In the genomic region with DNA sequence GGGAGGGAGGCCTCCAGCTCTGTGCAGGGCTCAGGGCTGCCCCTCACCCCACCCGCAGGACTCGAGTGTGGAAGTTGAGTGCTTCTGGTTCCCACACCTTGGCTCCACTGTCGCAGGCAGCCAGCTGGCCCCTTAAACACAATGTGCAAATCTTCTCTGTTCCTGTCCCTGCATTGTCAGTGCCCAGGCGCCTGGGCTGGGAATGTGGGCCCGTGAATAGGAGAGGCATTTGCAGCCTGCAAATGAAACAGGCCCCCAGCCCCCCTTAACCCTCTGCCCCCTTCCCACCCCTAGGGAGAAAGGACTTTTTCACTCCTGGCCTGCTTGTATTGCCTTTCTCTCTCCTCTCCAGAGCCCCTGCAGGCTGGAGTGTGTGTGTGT, we compare ENCODE assay signal across 10 mouse cellular contexts. TPM values are rescaled to one million over a fixed set of nuclear protein-coding genes. Genes with fewer than 3 reads are reported as not detected.
A peak's percentile ranks its signal among the peaks of the same experiment; 100 is the strongest.
DNase-seq lines count a peak whose midpoint lies in the region; ATAC-seq lines count a peak whose summit lies in the region.
"Had no signal": no experiment of that assay in that cellular context is flagged by ENCODE, and none has a peak within 500 bp of the region (broad histone marks: within the 10 kb centered on the region; RNA-seq: fewer than 3 reads in every experiment).

No protein-coding gene starts in this region.

- H3K9ac ChIP-seq in lung, embryonic 15.5 days, result no peak overlapping the region
- H3K9ac ChIP-seq in hindbrain, embryonic 16.5 days (ENCODE audit: low read depth, low read length), result peak overlapping the region; percentile 3; the same call in 1 of the 2 replicates
- no peak overlapping the region for H3K9ac ChIP-seq in limb, embryonic 13.5 days

- H3K27ac ChIP-seq in lung, embryonic 15.5 days, result peak overlapping the region; percentile 26; the same call in 1 of the 2 replicates
- peak overlapping the region; percentile 74 for H3K27ac ChIP-seq in hindbrain, embryonic 16.5 days (ENCODE audit: low read depth, low read length)
- peak overlapping the region; percentile 28; the same call in 1 of the 2 replicates for H3K27ac ChIP-seq in limb, embryonic 13.5 days

- intact Hi-C loops in left cerebral cortex, postnatal 14 days (cut with DNase I), result no loop called here

- no peaks in the 10 kb centered on the region for H3K36me3 ChIP-seq in lung, embryonic 15.5 days
- no peaks in the 10 kb centered on the region for H3K36me3 ChIP-seq in hindbrain, embryonic 16.5 days (ENCODE audit: control insufficient read depth, insufficient read depth, low read length)
- H3K36me3 ChIP-seq in limb, embryonic 13.5 days, result no peaks in the 10 kb centered on the region

- DNase-seq in lung, postnatal 36 days, result no peak
- no peak for DNase-seq in frontal cortex, adult 2 months (ENCODE audit: extremely low spot score in 1 of 2, low spot score in 1 of 2)
- DNase-seq in urinary bladder, adult 2 months (ENCODE audit: low spot score), result no peak
- DNase-seq in left cerebral cortex, postnatal 14 days (ENCODE audit: low spot score in 2 of 2), result no peak
- no peak for DNase-seq in heart, postnatal 4 days
- DNase-seq: adrenal gland, postnatal 25 days had no signal

- peaks cover 27% of the 10 kb centered on the region for H3K4me1 ChIP-seq in lung, embryonic 15.5 days
- peaks cover 21% of the 10 kb centered on the region for H3K4me1 ChIP-seq in hindbrain, embryonic 16.5 days (ENCODE audit: control insufficient read depth, insufficient read depth, low read depth, low read length)
- peaks cover 28% of the 10 kb centered on the region for H3K4me1 ChIP-seq in limb, embryonic 13.5 days

- no peak for ATAC-seq in lung, embryonic 15.5 days (ENCODE audit: borderline replicate concordance, extremely low read depth, low FRiP score, low TSS enrichment)
- peak; percentile 84 for ATAC-seq in hindbrain, embryonic 16.5 days
- no peak for ATAC-seq in limb, embryonic 13.5 days (ENCODE audit: low FRiP score, low read depth)

- 22% methylated on average over 5 of the region's 5 CpGs for WGBS in lung, embryonic 15.5 days
- 7% methylated on average over 5 of the region's 5 CpGs for WGBS in hindbrain, embryonic 16.5 days
- 2% methylated on average over 5 of the region's 5 CpGs for WGBS in limb, embryonic 13.5 days

- no peaks in the 10 kb centered on the region for H3K9me3 ChIP-seq in lung, embryonic 15.5 days
- H3K9me3 ChIP-seq in hindbrain, embryonic 16.5 days (ENCODE audit: control insufficient read depth, low read length), result no peaks in the 10 kb centered on the region
- no peaks in the 10 kb centered on the region for H3K9me3 ChIP-seq in limb, embryonic 13.5 days

- no peaks in the 10 kb centered on the region for H3K27me3 ChIP-seq in lung, embryonic 15.5 days
- H3K27me3 ChIP-seq in hindbrain, embryonic 16.5 days (replicated peaks; ENCODE audit: control insufficient read depth, insufficient read depth, low read length), result no peaks in the 10 kb centered on the region
- peaks cover 40% of the 10 kb centered on the region for H3K27me3 ChIP-seq in limb, embryonic 13.5 days

- no peak overlapping the region for H3K4me3 ChIP-seq in lung, embryonic 15.5 days
- H3K4me3 ChIP-seq in hindbrain, embryonic 16.5 days (ENCODE audit: low read length), result no peak overlapping the region
- H3K4me3 ChIP-seq in limb, embryonic 13.5 days, result no peak overlapping the region

- H3K4me2 ChIP-seq in lung, embryonic 15.5 days, result no peak overlapping the region
- H3K4me2 ChIP-seq in hindbrain, embryonic 16.5 days (ENCODE audit: low read length), result no peak overlapping the region
- H3K4me2 ChIP-seq in limb, embryonic 13.5 days (replicated peaks), result no peak overlapping the region

RNA-seq across cellular contexts. Expression of a gene that starts 12.3 kb away (rescaled TPM):
- 1.8 and 2.0 TPM in 2 replicates for polyA plus RNA-seq in lung, embryonic 15.5 days (2015; fragmentation: Nextera tagmentation; extraction: Ambion mirVana)
- polyA plus RNA-seq in hindbrain, embryonic 16.5 days (2015; fragmentation: Nextera tagmentation; extraction: Ambion mirVana), result 4.4 and 9.0 TPM in 2 replicates
- 1.2 and 2.1 TPM in 2 replicates for polyA plus RNA-seq in limb, embryonic 13.5 days (2015; fragmentation: Nextera tagmentation; extraction: Ambion mirVana)
- polyA plus RNA-seq in frontal cortex, adult 2 months (2012; rRNA removed), result 2.6 and 3.1 TPM in 2 replicates
- polyA plus RNA-seq in urinary bladder, adult 2 months (2012; rRNA removed), result 2.3 and 2.7 TPM in 2 replicates
- 1 to 10 TPM; 2.8 to 3.8 TPM for total RNA-seq in left cerebral cortex, postnatal 14 days (2021)
- total RNA-seq in heart, postnatal 4 days (2021), result under 1 TPM; 0.43 to 0.52 TPM
- total RNA-seq: liver, adult 2 months had no signal
- polyA plus RNA-seq: liver, adult 2 months had no signal

RNA-seq across cellular contexts. Expression of a gene that starts 41.8 kb away (rescaled TPM):
- polyA plus RNA-seq in lung, embryonic 15.5 days (2015; fragmentation: Nextera tagmentation; extraction: Ambion mirVana), result 5.4 and 5.6 TPM in 2 replicates
- polyA plus RNA-seq in hindbrain, embryonic 16.5 days (2015; fragmentation: Nextera tagmentation; extraction: Ambion mirVana), result 7.7 and 8.3 TPM in 2 replicates
- polyA plus RNA-seq in limb, embryonic 13.5 days (2015; fragmentation: Nextera tagmentation; extraction: Ambion mirVana), result 7.0 and 7.1 TPM in 2 replicates
- 3.9 TPM in 2 replicates for polyA plus RNA-seq in frontal cortex, adult 2 months (2012; rRNA removed)
- polyA plus RNA-seq in urinary bladder, adult 2 months (2012; rRNA removed), result 4.4 and 4.5 TPM in 2 replicates
- total RNA-seq in left cerebral cortex, postnatal 14 days (2021), result 1 to 10 TPM; 3.1 to 3.9 TPM
- total RNA-seq in heart, postnatal 4 days (2021), result 1 to 10 TPM; 3.7 to 3.8 TPM

RNA-seq across cellular contexts. Expression of a gene that starts 52.0 kb away (rescaled TPM):
- polyA plus RNA-seq in lung, embryonic 15.5 days (2015; fragmentation: Nextera tagmentation; extraction: Ambion mirVana), result 14.4 and 14.6 TPM in 2 replicates
- 12.8 and 17.7 TPM in 2 replicates for polyA plus RNA-seq in hindbrain, embryonic 16.5 days (2015; fragmentation: Nextera tagmentation; extraction: Ambion mirVana)
- 24.7 and 27.6 TPM in 2 replicates for polyA plus RNA-seq in limb, embryonic 13.5 days (2015; fragmentation: Nextera tagmentation; extraction: Ambion mirVana)
- 27.7 and 30.9 TPM in 2 replicates for polyA plus RNA-seq in frontal cortex, adult 2 months (2012; rRNA removed)
- 12.5 and 15.9 TPM in 2 replicates for polyA plus RNA-seq in urinary bladder, adult 2 months (2012; rRNA removed)
- total RNA-seq in left cerebral cortex, postnatal 14 days (2021), result 10 to 100 TPM; 20.5 to 26.1 TPM
- total RNA-seq in heart, postnatal 4 days (2021), result 10 to 100 TPM; 13.9 to 16.5 TPM
